Mouse (Mus musculus): ENCODE measurements around the gene Ankmy1. TPM values are rescaled to one million over a fixed set of nuclear protein-coding genes. Genes with fewer than 3 reads are reported as not detected.
A peak's percentile ranks its signal among the peaks of the same experiment; 100 is the strongest.

Ankmy1 gene
- total RNA-seq, 2 experiments from 2014 or later: 0.11 to 0.19 TPM

DNA sequence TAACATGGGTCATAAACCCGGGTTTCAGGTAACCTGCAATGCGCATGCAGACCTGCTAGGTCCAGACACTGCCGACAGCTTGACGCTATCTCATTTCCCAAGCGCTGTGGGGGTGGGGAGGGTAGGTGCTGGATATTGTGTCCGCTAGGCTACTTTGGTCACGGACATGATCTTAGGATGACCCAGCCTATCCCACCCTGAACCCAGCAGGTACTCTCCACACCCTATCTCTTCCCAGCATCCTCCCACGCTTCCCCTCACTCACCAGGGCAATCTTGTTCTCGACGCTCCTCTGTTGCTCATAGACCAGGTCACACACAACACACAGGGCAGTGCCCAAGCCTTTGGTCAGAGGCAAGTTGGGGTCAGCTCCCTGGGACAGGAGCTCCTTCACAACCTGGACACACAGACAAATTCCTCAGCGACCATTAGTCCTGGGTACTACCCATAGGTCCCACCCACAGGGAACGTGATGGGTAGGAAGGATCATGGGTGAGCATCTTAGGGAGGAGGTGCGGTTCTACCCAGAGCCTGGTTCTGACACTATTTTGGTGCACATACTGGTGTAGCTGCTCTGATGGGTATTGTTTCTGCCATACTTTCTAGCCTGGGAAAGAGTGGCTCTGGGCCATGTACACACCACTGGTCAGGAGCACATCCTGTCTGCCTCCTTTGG lies 24.5 kb downstream of the Ankmy1 start:
- no peak for DNase-seq (ENCODE audit: low spot score in 2 of 2)
- intact Hi-C loops (cut with DNase I): no loop called here

DNA sequence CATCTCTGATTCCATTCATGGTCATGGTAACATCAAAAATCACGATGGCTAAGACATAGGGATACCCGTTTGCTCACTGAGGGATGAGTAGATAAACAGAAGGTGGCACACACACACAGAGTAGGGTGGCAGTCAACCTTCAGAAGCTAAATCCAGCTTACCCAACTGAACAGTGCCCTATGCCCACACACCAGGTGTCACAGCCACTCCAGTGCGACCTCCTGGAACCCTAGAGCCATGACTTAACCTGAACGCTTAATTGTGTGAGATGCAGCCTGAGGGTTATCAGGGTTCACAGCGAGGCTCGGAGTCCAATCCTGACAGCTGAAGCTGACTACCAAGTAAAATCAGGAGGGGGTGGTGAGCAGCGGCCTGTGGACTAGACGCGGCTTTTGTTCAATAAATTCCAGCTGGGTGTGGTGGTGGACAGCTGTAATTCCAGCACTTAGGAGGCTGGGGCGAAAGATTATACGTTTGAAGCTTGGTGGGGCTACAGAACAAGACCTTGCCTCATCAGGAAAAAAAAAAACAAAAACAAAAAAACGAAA lies 25.2 kb downstream of the Ankmy1 start:
- no peak for DNase-seq (ENCODE audit: low spot score in 2 of 2)
- intact Hi-C loops (cut with DNase I): no loop called here

DNA sequence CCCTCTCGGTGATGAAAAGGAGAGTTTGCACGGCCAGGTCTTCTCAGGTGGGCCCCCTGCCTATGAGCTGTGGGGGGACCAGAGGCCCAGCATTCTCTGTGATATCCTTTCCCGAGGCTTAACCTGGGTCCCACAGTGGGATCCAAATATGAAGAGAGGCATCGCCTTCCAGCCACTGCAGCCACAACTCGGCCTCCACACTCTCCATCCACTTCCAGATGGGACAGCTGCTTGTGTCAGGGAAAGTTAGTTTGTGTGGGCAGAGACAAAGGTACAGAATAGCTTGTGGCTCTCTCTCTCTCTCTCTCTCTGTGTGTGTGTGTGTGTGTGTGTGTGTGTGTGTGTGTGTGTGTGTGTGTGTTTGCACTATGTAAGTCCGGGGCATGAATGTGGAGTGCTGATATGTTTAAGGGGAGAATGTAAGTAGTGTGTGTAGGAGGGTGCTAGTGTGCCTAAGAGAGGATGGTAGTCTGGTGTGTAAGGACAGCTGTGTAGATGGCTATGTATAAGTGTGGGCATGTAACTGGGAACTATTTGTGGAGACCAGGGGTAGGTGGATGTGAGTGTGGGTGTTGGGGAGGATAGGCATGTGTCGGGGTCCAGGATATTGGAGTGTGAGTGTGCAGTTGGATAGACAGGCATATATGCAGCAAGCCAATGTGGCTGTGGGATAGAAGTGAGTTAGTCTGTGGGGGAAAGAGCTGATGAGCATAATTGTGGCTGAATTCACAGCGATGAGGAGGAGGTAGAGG lies 27.2 kb downstream of the Ankmy1 start:
- DNase-seq (ENCODE audit: low spot score in 2 of 2): peak in 1 of 2 experiments; percentile 41
- intact Hi-C loops (cut with DNase I): no loop called here

DNA sequence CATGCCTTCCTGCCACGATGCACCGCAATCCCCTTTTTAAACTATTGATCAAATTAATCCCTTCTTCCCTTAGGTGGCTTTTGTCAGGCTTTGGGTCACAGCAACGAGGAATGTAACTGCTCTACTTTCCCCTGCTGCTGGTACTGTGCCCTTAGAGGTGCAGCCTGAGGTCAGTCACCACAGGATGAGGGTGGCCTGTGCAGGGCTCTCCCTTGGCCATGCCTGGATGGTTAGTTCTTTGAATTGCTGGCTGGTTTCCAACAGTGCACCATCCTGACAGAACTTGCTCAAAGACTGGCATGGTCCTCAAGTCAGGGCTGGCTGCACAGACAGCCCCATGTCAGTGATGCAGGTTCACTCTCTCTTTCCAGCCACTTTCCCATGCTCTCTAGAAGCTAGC lies 28.7 kb downstream of the Ankmy1 start:
- DNase-seq (ENCODE audit: low spot score in 2 of 2): no peak
- intact Hi-C loops (cut with DNase I): no loop called here

DNA sequence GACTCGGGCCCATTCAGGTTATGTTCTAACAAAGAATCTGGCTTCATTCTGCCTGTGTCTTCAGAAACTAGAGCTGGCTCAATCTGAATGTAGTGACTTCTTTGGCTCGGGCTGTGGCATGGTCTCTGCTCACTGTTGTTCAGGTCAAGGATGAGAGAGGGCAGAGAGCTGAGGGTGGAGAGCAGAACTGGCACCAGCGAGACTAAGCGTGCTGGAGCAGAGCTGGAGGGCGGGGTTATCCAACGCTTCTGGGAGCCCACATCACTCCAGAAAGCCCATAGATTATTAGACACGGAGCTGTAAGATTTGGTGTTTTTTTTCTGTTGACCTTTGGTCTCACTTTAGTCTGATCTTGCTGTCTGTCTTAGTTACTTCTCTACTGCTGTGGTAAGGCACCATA lies 30.0 kb downstream of the Ankmy1 start:
- intact Hi-C loops (cut with DNase I): no loop called here

DNA sequence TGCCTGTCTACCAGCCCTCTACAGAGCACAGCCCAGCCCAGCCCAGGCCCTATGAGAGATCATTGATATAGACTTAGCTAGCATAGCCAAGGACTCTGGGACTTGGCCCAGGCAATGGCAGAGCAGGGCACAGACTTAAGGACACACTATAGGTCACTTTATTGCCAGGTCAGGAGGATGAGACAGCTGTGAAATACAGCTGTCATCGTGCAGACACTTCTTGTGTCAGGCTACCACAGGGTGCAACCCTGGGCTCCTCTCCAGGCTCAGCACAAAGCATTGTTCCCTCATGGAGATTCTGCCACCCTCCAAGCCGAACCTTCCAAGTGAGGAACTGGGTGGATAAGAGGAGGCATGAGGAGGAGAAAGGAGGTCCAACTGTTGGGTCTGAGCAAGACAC lies 32.7 kb downstream of the Ankmy1 start:
- intact Hi-C loops (cut with DNase I): no loop called here
- no peak for DNase-seq (ENCODE audit: low spot score in 2 of 2)

More for the DNA sequence above, 30.0 kb downstream of the Ankmy1 start:
- no peak for DNase-seq (ENCODE audit: low spot score in 2 of 2)

DNA sequence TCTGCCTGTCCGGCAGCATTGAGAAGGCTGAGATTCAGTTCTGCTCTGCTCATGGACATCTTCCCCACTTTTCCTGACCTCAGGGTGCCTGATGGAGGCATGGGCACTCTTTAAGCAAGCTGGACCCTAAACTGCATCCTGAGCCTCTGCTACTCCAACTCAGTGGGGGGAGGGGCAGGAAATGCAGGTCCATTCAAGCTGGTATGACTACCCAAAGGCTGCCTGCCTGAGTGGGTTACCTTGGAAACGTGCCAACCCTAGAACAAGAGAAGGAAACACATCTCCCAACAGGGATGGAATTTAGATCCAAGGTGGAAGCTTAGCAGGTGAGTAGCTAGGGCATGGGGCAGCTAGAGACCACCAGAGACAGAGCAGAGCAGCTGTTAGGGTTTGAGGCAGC lies 36.5 kb downstream of the Ankmy1 start:
- intact Hi-C loops (cut with DNase I): no loop called here
- DNase-seq (ENCODE audit: low spot score in 2 of 2): peak in 1 of 2 experiments; percentile 58

DNA sequence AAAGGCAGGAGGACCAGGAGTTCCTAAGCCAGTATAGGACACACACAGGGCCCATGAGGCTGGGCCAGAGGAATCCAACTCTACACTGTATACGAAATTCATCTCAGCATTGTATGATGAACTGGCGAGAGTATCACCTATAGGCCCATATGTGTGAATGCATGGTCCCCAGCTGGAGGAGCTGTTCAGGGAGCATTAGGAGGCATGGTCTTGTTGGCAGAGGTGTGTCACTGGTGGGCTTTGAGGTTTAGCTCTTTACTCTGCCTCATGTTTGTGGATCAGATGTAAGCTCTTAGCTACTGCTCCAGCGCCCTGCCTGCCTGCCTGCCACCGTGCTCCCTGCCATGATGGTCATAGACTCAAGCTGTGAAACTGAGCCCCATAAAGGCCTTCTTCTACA lies 39.4 kb downstream of the Ankmy1 start:
- DNase-seq (ENCODE audit: low spot score in 2 of 2): no peak
- intact Hi-C loops (cut with DNase I): no loop called here

DNA sequence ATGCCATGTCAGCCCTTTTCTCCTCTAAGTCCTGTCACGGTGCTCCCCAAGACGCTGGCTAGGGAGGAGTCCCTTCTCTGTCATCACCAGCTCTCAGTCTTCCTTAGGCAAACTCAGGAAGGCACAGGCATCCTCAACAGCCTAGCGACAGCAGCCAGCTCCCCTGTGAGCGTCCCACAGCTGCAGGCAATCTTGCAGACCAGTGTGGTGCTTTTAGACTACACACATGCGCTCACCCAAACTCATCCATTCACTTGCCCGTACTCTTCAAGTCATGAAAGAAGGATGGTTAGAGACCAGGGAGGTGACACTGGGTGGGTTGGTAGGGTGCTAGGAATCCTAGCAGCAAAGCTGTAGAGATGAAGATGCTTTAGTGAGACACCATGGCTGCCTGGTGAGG lies 41.2 kb downstream of the Ankmy1 start:
- intact Hi-C loops (cut with DNase I): no loop called here
- DNase-seq (ENCODE audit: low spot score in 2 of 2): no peak

DNA sequence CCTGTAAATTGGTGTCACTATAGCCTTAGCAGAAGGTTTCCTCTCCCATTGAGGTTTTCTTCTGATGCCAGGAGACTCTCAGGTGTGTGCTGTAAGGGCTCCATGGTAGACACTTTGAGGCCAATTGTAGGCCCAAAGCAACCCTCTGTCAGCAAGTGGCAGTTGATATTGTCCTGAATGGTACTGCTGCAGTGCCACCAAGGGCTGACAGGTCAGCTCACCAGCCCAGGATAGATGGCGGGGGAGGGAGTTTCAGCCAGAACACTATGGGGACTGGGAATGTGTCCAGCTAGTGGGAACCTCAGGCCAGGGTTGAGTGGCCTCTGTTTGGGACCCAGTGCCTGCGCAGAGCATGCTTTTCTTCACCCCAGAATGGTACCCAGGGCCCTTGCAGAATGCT lies 50.3 kb downstream of the Ankmy1 start:
- intact Hi-C loops (cut with DNase I): no loop called here
- DNase-seq (ENCODE audit: low spot score in 2 of 2): no peak

DNA sequence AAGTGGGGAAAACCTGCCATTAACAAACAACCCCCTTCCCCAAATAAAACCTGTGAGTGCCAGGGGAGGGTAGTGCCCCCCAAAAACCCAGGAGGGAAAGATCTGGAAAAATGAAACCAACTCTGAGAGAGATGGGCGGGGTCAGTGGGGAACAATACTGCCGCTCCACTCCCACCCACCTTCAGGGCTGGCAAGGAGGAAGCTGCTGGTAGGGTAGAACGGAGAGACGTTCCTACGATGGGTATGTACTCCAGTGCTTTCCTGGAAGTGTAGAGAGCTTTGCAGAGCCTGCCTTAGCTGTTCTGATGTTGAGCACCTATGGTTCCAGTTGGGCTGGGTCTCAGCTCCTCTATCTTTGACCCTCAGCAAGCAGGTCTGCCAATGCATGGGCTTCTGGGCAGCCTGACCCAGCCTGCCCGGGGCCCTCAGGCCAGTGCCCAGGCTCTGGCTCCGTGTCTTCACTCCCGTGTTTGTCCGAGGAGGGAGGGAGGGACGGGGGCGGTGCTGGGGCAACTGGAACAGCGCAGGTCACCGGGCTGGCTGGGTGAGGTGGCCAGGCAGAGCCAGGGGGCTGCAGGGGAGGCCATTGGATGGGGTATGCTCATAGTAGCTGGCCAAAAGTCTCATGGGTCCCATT lies 52.6 kb downstream of the Ankmy1 start:
- no peak for DNase-seq (ENCODE audit: low spot score in 2 of 2)
- intact Hi-C loops (cut with DNase I): no loop called here

DNA sequence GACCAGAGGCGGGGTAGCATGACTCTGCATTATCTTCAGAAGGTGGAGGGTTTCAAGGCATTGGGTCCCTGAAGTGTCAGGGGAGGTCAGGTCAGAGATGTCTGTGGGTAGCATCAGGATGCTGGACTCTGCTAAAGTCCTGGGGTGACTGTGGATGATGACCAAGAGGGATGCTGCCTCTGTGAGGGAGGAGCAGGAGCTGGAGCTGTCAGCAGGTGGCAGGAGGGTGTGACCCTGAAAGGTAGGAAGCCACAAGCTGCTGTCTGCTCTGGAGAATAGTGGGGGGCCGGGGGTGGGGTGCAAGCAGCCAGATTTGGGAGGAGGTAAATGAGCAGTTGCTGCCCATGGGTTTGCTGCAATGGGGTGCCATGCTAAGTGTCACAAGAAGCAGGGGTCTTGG lies 53.2 kb downstream of the Ankmy1 start:
- no peak for DNase-seq (ENCODE audit: low spot score in 2 of 2)
- intact Hi-C loops (cut with DNase I): no loop called here

DNA sequence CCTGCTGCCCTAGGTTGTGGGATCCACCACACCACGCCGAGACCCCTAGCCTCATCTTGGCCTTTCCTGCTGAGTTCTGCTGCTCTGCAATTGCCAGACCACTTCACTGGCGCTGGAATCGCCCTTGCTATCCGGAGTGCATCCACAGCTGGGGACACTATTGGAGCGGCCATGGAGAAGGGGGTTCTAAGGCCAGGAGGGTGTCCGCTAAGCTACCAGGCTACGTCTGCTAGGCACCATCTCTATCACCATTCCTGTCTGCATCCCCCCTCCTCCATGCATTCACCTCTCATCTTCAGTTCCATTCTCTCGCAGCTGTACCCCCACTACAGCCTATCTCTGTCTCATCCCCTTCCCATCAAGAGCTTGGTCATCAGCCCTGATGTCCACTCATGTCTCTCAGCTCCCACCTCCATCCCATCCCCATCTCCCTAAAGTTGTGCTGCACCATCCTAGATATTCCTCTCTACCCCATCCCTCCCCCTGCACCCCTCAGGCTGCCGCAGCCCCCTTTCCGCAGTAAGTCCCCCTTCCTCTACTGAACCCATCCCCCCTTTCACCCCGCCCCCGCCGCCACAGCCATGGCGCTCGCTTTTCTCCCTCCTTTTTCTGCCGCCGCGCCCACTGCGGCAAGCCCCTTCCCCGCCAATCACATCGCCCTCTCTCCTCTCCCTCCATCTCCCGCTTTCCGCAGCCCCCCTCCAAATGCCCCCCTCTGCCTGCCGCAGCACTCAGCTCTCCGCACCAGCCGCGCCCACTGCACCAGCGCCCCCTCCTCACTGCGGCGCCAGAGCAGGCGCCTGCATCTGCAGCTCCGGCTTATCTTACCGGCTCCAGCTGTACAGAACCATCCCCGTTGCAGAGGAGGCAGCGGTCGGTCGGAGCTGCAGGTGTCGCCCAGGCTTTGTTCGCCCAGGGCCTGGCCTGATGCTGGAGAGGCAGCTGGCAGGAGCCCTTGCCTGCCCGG lies 54.5 kb downstream of the Ankmy1 start:
- intact Hi-C loops (cut with DNase I): no loop called here
- DNase-seq (ENCODE audit: low spot score in 2 of 2): peak; percentile 59 to 60

DNA sequence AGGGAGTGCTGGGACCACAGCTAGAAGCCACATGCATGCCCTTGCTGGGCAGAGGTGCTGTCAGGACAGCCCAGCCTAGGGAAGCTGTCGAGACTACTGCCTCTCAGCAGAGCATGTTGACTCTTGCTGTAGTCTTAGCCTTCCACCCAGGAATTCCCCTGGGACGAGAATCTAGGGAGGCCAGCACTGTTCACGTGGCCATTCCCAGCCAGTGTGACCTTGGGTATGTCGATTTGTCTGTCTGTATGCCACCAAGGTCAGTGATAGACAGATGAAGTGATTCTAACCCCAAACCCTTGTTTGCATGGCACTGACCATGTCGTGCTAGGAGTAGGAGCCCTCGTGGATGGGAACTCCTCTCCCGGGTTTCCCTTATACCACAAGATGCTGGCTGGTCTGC lies 56.8 kb downstream of the Ankmy1 start:
- DNase-seq (ENCODE audit: low spot score in 2 of 2): no peak
- intact Hi-C loops (cut with DNase I): no loop called here

DNA sequence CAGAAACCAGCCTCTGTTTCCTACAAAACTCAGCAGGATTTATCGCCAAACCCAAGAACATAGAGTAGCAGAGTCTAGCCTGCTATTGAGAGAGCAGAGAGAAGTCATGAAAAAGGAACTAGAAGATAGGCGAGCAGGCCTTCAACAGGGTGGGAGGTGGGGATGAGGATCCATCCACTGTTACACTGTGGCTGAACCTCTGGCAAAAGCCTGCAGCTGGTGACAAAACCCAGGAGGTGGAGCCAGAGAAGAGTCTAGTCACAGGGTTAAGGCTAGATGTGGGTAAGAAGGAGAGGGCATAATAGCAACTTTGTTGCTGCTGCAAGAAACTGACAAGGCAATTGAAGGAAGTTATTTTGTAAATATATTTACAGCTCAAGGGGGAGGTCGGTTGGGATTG lies 61.3 kb downstream of the Ankmy1 start:
- no peak for DNase-seq (ENCODE audit: low spot score in 2 of 2)
- intact Hi-C loops (cut with DNase I): no loop called here

DNA sequence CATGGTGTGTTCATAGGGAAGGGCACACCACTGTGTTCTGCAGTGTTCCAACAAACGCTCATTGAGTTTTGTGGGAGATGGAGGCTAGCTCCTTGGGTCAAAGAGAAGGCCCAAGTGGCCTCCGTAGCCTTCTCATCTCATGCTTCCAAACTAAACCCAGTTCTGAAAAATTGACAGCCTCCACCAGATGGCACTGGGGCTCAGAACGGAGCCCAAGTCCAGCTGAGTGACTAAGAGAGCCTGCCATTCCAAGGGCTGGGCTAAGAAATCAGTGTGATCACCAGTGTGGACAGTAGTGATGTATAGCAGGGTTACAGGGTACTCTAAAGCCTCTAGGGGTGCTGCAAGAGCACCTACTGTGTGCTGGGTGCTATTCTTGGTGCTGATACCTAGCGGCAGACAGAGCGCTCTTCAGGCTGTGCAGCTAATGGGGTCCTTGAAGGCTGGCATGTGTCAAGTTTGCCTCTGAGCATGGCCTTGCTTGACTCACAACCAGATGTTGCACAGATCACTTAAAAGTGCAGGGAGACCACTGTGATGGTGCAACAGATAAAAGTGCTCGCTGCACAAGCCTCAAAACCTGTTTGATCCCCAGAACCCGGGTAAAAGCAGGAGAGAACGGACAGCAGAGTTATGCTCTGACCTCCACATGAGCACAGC lies 62.3 kb downstream of the Ankmy1 start:
- DNase-seq (ENCODE audit: low spot score in 2 of 2): no peak
- intact Hi-C loops (cut with DNase I): no loop called here

DNA sequence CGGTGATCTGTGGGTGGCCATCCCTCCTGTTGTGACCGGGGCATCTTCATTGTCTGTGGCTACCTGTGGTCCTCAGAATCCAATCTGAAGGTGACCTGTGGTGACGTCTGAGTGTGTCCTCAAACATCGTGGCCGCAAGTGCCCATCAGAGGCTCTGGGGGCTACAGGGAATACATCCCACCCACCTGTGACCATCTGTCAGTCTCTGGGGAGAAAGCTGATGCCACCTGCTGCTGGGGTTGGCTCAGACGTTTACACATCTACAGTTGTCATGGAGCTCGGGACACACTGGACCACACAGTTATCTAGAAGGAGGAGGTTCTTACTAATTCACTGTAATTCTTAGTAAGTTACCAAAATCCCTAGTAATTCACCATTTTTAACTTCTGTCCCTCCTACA lies 63.5 kb downstream of the Ankmy1 start:
- DNase-seq (ENCODE audit: low spot score in 2 of 2): no peak
- intact Hi-C loops (cut with DNase I): loop anchor here (2.0 to 10.0 kb wide), 2 partner anchors 58 to 224 kb away; partner anchors contain the start of gene Olfr12

DNA sequence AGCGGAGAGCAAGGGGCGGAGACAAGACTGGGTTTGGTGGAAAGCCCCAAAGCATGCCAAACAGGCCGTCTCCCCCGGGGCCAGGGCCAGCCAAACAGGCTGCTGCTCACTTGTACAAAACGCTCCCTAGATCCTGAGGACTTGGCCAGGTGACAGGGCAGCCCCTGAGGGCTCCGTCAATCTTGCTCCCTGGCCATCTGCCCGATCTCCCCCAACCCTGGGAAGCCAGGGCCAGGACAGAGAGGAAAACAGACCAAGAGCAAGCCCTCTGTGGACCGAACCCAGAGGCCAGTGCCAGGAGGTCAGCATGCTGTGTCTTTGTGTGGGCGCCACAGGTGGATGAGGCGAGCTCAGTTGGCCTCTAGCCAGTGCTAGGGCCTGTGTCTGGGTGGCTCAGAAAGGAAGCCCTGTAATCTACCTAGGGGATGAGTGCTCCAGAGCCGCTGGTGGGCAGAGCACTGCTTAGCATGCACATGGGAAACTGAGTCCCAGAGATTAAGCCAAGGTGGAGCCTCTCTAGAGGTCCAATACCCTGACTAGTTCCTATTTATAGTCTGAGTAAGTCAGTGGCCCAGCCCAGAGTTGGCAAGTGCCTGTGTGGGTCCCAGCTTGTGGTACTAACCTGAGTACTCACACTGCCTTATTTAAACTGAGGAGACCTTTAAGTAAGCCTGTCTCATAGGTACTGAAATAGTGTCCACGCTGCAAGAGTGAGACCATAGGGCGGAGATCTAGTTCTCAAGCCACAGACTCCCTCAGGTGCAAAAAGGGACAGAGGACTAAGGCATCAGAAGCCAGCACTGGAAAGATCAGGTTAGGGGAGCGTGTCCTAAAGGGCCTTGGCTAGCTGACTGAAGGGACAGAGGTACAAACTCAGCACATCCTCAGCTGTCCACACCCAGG lies 64.5 kb downstream of the Ankmy1 start:
- intact Hi-C loops (cut with DNase I): loop anchor here (2.0 to 10.0 kb wide), 2 partner anchors 59 to 223 kb away; partner anchors contain the start of gene Olfr12

More for the DNA sequence above, 64.5 kb downstream of the Ankmy1 start:
- no peak for DNase-seq (ENCODE audit: low spot score in 2 of 2)

Data from left cerebral cortex, postnatal 14 days (tissue).